Mouse (Mus musculus): ENCODE measurements around the gene Thap11. TPM values are rescaled to one million over a fixed set of nuclear protein-coding genes. Genes with fewer than 3 reads are reported as not detected.
"Not testable (repeated sequence)": the region's sequence is repeated elsewhere in the genome, so short reads cannot be mapped to it uniquely, and the experiment has no call there.

Gene Thap11
- 38.0 and 40.1 TPM in 2 replicates for total RNA-seq (2021)
- long read RNA-seq, transcript Thap11-201 (1 exons, 1,819 nt), result major isoform, 66 of 66 reads
- long read RNA-seq, partial matches to known transcripts, result 0 of 66 reads
- long read RNA-seq, other reads (novel, unspliced or antisense), result 0 of 66 reads

- peak; percentile 91 for DNase-seq
These were observed at the start of gene Thap11 for GRCm38 (mm10) chr8:105854715-105855216. Thap11 (plus strand) TSS chr8:105855132.

- DNase-seq, result no peak
These were observed 49.6 kb upstream of the Thap11 start for GRCm38 (mm10) chr8:105805346-105805745.

GRCm38 (mm10) chr8:105805964-105806363 is 49.0 kb upstream of the Thap11 start:
- no peak for DNase-seq

GRCm38 (mm10) chr8:105807766-105808165 is 47.2 kb upstream of the Thap11 start:
- no peak for DNase-seq

GRCm38 (mm10) chr8:105808480-105808879 is 46.5 kb upstream of the Thap11 start:
- DNase-seq, result peak; percentile 62

GRCm38 (mm10) chr8:105810245-105810786 is 44.6 kb upstream of the Thap11 start:
- no peak for DNase-seq

GRCm38 (mm10) chr8:105811061-105811460 is 43.9 kb upstream of the Thap11 start:
- DNase-seq, result no peak

- no peak for DNase-seq
These were observed 43.4 kb upstream of the Thap11 start for GRCm38 (mm10) chr8:105811543-105811942.

GRCm38 (mm10) chr8:105812511-105812910 is 42.4 kb upstream of the Thap11 start:
- DNase-seq, result no peak

GRCm38 (mm10) chr8:105813241-105813640 is 41.7 kb upstream of the Thap11 start:
- no peak for DNase-seq

GRCm38 (mm10) chr8:105819659-105820058 is 35.3 kb upstream of the Thap11 start:
- DNase-seq, result no peak

- DNase-seq, result no peak
These were observed 34.0 kb upstream of the Thap11 start for GRCm38 (mm10) chr8:105820925-105821324.

GRCm38 (mm10) chr8:105825506-105825905 is 29.4 kb upstream of the Thap11 start:
- DNase-seq, result no peak

GRCm38 (mm10) chr8:105826379-105826778 is 28.6 kb upstream of the Thap11 start:
- DNase-seq, result no peak

GRCm38 (mm10) chr8:105826861-105827848 is 27.8 kb upstream of the Thap11 start, which contains the start of the genes Ranbp10 and Tsnaxip1:
Ranbp10 (minus strand) TSS chr8:105827350.
Tsnaxip1 (plus strand) TSS chr8:105827731.
- peak; percentile 91 for DNase-seq

- not testable (repeated sequence) for DNase-seq
These were observed 21.2 kb upstream of the Thap11 start for GRCm38 (mm10) chr8:105833740-105834139.

- DNase-seq, result peak; percentile 74
These were observed 19.6 kb upstream of the Thap11 start for GRCm38 (mm10) chr8:105835318-105835717.

GRCm38 (mm10) chr8:105836991-105837390 is 17.9 kb upstream of the Thap11 start:
- DNase-seq, result no peak

GRCm38 (mm10) chr8:105839209-105839608 is 15.7 kb upstream of the Thap11 start:
- no peak for DNase-seq

GRCm38 (mm10) chr8:105846678-105847077 is 8.3 kb upstream of the Thap11 start:
- no peak for DNase-seq

- no peak for DNase-seq
These were observed 4.9 kb upstream of the Thap11 start for GRCm38 (mm10) chr8:105850014-105850413.

GRCm38 (mm10) chr8:105850611-105851010 is 4.3 kb upstream of the Thap11 start:
- DNase-seq, result no peak

- DNase-seq, result peak; percentile 89
These were observed 3.2 kb upstream of the Thap11 start for GRCm38 (mm10) chr8:105851651-105852143.
